In genomic region chr5:31220448-31221303, GRCm38 (mm10) we compare ENCODE assay signal across 8 mouse cellular contexts. TPM values are rescaled to one million over a fixed set of nuclear protein-coding genes. Genes with fewer than 3 reads are reported as not detected.
DNase-seq lines count a peak whose midpoint lies in the region; ATAC-seq lines count a peak whose summit lies in the region.

TSS of gene Ppm1g (minus strand) at chr5:31220687.

- H3K4me3 ChIP-seq in hindbrain, embryonic 15.5 days = peak within 1 kb of the TSS; percentile 85
- peak within 1 kb of the TSS; percentile 77 for H3K4me3 ChIP-seq in macrophage (ENCODE audit: inconsistent target)

- peak within 1 kb of the TSS; percentile 66 for H3K4me2 ChIP-seq in hindbrain, embryonic 15.5 days

- peaks cover 26% of the 10 kb centered on the region for H3K4me1 ChIP-seq in hindbrain, embryonic 15.5 days (replicated peaks)

- under 1% methylated on average over 69 of the region's 70 CpGs for WGBS in hindbrain, embryonic 15.5 days
- WGBS in macrophage (ENCODE audit: missing documents) = under 1% methylated on average over 68 of the region's 70 CpGs

- H3K9me3 ChIP-seq in hindbrain, embryonic 15.5 days = no peaks in the 10 kb centered on the region

- H3K36me3 ChIP-seq in hindbrain, embryonic 15.5 days = no peaks in the 10 kb centered on the region
- H3K36me3 ChIP-seq in macrophage (ENCODE audit: inconsistent target) = no peaks in the 10 kb centered on the region

- peak within 1 kb of the TSS; percentile 94 for H3K27ac ChIP-seq in hindbrain, embryonic 15.5 days (replicated peaks)
- peak within 1 kb of the TSS; percentile 83 for H3K27ac ChIP-seq in macrophage

- H3K27me3 ChIP-seq in hindbrain, embryonic 15.5 days = no peaks in the 10 kb centered on the region

- DNase-seq in R1 (ENCODE audit: low read depth, low spot score) = peak; percentile 91
- DNase-seq in cerebellum, postnatal 25 days = peak; percentile 96 to 99
- peak; percentile 95 to 96 for DNase-seq in frontal cortex, postnatal 36 days (ENCODE audit: low spot score in 2 of 2)
- DNase-seq in left cerebral cortex, adult 18-20 months (ENCODE audit: low spot score in 2 of 2) = peak; percentile 97 to 98
- DNase-seq in right cerebral cortex, adult 18-20 months = peak; percentile 97
- peak; percentile 94 for DNase-seq in urinary bladder, postnatal 10 days (ENCODE audit: low spot score)

- peak; percentile 96 for ATAC-seq in hindbrain, embryonic 15.5 days (ENCODE audit: low FRiP score, low read depth)

- peaks cover 42% of the 10 kb centered on the region for H3K79me2 ChIP-seq in macrophage (ENCODE audit: inconsistent target)

- peak within 1 kb of the TSS; percentile 80 for H3K9ac ChIP-seq in hindbrain, embryonic 15.5 days

RNA-seq across cellular contexts. Expression of gene Ppm1g, which starts in this region (rescaled TPM):
- polyA plus RNA-seq in hindbrain, embryonic 15.5 days (2015; fragmentation: Nextera tagmentation; extraction: Ambion mirVana) = 171 and 182 TPM in 2 replicates
- total RNA-seq in left cerebral cortex, adult 18-20 months (2021) = 10 to 100 TPM; 70.7 to 76.2 TPM
- total RNA-seq in macrophage (2018; cell fraction: chromatin; rRNA removed) = 10 to 100 TPM; 10.3 to 60.7 (median 35.5) TPM
- 10 to 100 TPM; 35.0 to 61.8 (median 49.1) TPM for total RNA-seq in macrophage (2018; cell fraction: cytosol; rRNA removed)
- 10 to 100 TPM; 19.3 to 74.8 (median 34.5) TPM for total RNA-seq in macrophage (2018; cell fraction: nucleus; rRNA removed)
- 49.8 to 88.3 TPM (median 76.6 TPM) in 3 replicates for polyA plus RNA-seq in macrophage (2018)

Comparison
In these comparisons a context has a peak if more than half of its experiments do, and no peak if none do; other contexts are left out.
1. Peak in every context shown above with its lines: DNase-seq, ATAC-seq, H3K4me3 ChIP-seq and H3K27ac ChIP-seq.